Mouse (Mus musculus) hindbrain, embryonic 16.5 days (tissue): ENCODE data around the gene Trpm8. TPM values are rescaled to one million over a fixed set of nuclear protein-coding genes. Genes with fewer than 3 reads are reported as not detected.

Source experiments
- ATAC-seq: fragments of 200-750 bp; cut with Nextera tagmentation; 2 replicates; pipeline ENCODE4 v1.8.0; 2017; ENCODE audit warnings: moderate TSS enrichment, moderate library complexity
- H3K27ac ChIP-seq: fragments of 300-500 bp; sonication (generic); 2 replicates; pipeline ENCODE4 v1.5.1; 2014; ENCODE audit warnings: low read depth, mild to moderate bottlenecking, control low read depth, low read length, moderate library complexity
- H3K27me3 ChIP-seq: fragments of 300-500 bp; sonication (generic); replicated peaks from 2 replicates; pipeline ENCODE4 v1.6.1; 2014; ENCODE audit warnings: low read length; ENCODE audit not compliant: control insufficient read depth, insufficient read depth
- H3K36me3 ChIP-seq: fragments of 300-500 bp; sonication (generic); 2 replicates; pipeline ENCODE4 v1.6.1; 2014; ENCODE audit warnings: mild to moderate bottlenecking, low read length, moderate library complexity, mixed read lengths; ENCODE audit not compliant: control insufficient read depth, insufficient read depth
- H3K4me1 ChIP-seq: fragments of 300-500 bp; sonication (generic); 2 replicates; pipeline ENCODE4 v1.6.1; 2014; ENCODE audit warnings: low read depth, low read length; ENCODE audit not compliant: control insufficient read depth, insufficient read depth
- H3K4me2 ChIP-seq: fragments of 300-500 bp; sonication (generic); 2 replicates; pipeline ENCODE4 v1.6.1; 2014; ENCODE audit warnings: mild to moderate bottlenecking, low read length, control low read depth, moderate library complexity
- H3K4me3 ChIP-seq: fragments of 300-500 bp; sonication (generic); 2 replicates; pipeline ENCODE4 v1.5.1; 2014; ENCODE audit warnings: mild to moderate bottlenecking, low read length, control low read depth, moderate library complexity
- H3K9ac ChIP-seq: fragments of 300-500 bp; sonication (generic); 2 replicates; pipeline ENCODE4 v1.6.1; 2014; ENCODE audit warnings: low read depth, mild to moderate bottlenecking, control low read depth, low read length, moderate library complexity
- H3K9me3 ChIP-seq: fragments of 300-500 bp; sonication (generic); 2 replicates; pipeline ENCODE4 v1.6.1; 2014; ENCODE audit warnings: mild to moderate bottlenecking, low read length, moderate library complexity; ENCODE audit not compliant: control insufficient read depth
- WGBS: fragments of 180-500 bp; shearing (Covaris S2); extraction: QIAGEN DNeasy Blood & Tissue Kit; methylation state at CpG from one replicate; pipeline ENCODE4 v1.1.7; 2014; 5-methylcytosine and 5-hydroxymethylcytosine counted together
- polyA plus RNA-seq: library from polyadenylated mRNA; unstranded; fragments of >200 nt; fragmentation: Nextera tagmentation; extraction: Ambion mirVana; gene quantifications from 2 replicates; pipeline ENCODE4 v1.2.1, GENCODE M21; 2015

Gene Trpm8
- polyA plus RNA-seq, 1 experiment from 2014 or later: 0.10 TPM

GRCm38 (mm10) chr1:88289917-88290316 lies 12.5 kb downstream of the Trpm8 start:
- 41% methylated on average over 4 of the region's 4 CpGs for WGBS

DNA sequence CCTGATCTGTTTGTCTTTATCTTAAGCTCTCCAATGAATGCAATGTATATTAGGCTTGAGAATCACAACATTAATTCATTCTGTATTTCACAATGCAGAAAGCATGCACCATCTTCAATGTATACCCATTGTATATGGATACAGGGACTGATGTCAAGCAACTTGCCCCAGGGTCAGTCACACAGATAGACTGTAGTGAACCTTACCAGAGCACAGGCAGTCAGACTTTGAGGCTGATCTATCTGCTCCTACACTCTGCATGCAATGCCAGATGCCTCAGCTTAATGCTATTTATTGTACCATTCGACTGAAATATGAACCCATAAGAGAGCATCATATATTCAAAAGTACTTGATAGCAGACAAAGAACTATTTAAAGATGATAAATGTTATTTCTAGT lies 13.1 kb downstream of the Trpm8 start:
- H3K9ac ChIP-seq: no peak overlapping the region
- no peaks in the 10 kb centered on the region for H3K36me3 ChIP-seq
- no peak for ATAC-seq
- H3K27me3 ChIP-seq: no peaks in the 10 kb centered on the region
- no peak overlapping the region for H3K4me2 ChIP-seq
- WGBS: 78% methylated on average over 1 of the region's 1 CpGs
- H3K9me3 ChIP-seq: peaks cover 50% of the 10 kb centered on the region
- no peak overlapping the region for H3K4me3 ChIP-seq
- no peaks in the 10 kb centered on the region for H3K4me1 ChIP-seq
- H3K27ac ChIP-seq: no peak overlapping the region

More at GRCm38 (mm10) chr1:88289917-88290316, 12.5 kb downstream of the Trpm8 start:
- H3K4me3 ChIP-seq: no peak overlapping the region
- peaks cover 53% of the 10 kb centered on the region for H3K9me3 ChIP-seq
- H3K4me2 ChIP-seq: no peak overlapping the region
- H3K36me3 ChIP-seq: no peaks in the 10 kb centered on the region
- H3K27ac ChIP-seq: no peak overlapping the region
- no peaks in the 10 kb centered on the region for H3K4me1 ChIP-seq
- no peaks in the 10 kb centered on the region for H3K27me3 ChIP-seq
- ATAC-seq: no peak
- no peak overlapping the region for H3K9ac ChIP-seq

DNA sequence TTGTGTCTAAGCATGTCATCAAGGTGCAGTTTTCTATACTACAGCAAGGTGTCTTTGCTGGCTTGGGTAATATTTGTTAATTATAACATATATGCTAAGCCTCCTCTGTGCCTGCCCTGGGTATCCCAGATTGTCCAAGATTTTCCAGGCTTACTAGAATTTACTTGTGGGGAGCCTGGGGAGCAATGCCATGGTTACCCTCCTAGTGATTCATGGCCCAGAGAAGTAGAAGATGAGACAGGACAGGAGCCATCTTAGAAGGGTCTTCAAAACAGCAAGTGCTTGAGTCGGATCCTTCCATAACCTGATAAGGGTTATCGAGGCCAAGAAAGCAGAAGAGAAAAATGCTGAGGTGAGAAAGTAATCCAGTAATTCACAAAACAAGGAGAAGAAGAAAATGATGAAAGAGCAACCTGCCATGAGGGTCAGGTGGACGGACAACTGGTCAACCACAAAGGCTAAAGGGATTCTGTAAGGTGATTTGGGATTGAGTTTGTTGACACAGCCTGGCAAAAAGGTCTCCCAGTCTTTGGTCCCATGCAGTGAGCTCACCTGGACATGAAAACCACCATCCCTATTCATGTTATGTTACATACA lies 14.0 kb downstream of the Trpm8 start:
- Histone ChIP-seq H3K4me1 (no peaks in the 10 kb centered on the region), H3K4me2 (no peak overlapping the region), H3K27ac (no peak overlapping the region), H3K36me3 (no peaks in the 10 kb centered on the region), H3K9ac (no peak overlapping the region), H3K27me3 (no peaks in the 10 kb centered on the region), H3K9me3 (peaks cover 52% of the 10 kb centered on the region), H3K4me3 (no peak overlapping the region)
- no peak for ATAC-seq
- 64% methylated on average over 3 of the region's 3 CpGs for WGBS

DNA sequence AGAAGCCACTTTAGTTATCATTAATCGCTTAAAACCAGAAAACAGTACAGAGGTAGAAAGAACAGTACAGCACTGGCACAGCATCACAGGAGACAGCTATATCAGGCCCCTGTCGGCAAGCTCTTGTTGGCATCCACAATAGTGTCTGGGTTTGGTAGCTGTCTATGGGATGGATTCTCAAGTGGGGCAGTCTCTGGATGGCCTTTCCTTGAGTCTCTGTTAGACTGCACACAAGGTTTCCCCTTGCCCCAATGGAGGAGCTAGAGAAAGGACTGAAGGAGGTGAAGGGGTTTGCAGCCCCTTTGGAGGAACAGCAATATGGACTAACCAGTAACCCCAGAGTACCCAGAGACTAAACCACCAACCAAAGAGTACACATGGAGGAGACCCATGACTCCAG lies 14.6 kb downstream of the Trpm8 start:
- H3K27ac ChIP-seq: no peak overlapping the region
- no peak overlapping the region for H3K4me2 ChIP-seq
- H3K4me1 ChIP-seq: no peaks in the 10 kb centered on the region
- no peak overlapping the region for H3K4me3 ChIP-seq
- H3K27me3 ChIP-seq: no peaks in the 10 kb centered on the region
- no peak overlapping the region for H3K9ac ChIP-seq
- H3K9me3 ChIP-seq: peaks cover 48% of the 10 kb centered on the region
- no peaks in the 10 kb centered on the region for H3K36me3 ChIP-seq
- 55% methylated on average over 2 of the region's 2 CpGs for WGBS
- no peak for ATAC-seq

DNA sequence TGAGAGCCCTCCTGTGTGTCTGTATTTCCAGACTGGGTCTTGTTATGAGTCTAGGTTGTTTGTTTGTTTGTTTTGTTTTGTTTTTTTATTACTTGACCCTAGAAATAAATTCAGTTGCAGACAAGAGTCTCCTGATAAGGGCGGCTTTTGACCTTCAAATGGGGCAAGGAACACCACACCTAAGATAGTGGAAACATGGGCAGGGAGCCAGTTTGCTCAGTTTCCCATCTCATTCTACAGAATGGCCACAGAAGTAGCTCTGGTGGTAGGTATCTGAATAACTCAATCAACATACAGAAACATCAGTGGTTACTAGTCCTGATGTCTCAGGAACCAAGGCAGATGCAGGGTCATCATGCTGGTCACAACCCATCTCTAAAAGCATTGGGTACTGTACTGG lies 17.2 kb downstream of the Trpm8 start:
- H3K9ac ChIP-seq: no peak overlapping the region
- no peak overlapping the region for H3K4me3 ChIP-seq
- WGBS: 16% methylated on average over 1 of the region's 1 CpGs
- no peak for ATAC-seq
- no peak overlapping the region for H3K27ac ChIP-seq
- no peaks in the 10 kb centered on the region for H3K27me3 ChIP-seq
- H3K36me3 ChIP-seq: no peaks in the 10 kb centered on the region
- no peak overlapping the region for H3K4me2 ChIP-seq
- H3K9me3 ChIP-seq: peaks cover 53% of the 10 kb centered on the region
- no peaks in the 10 kb centered on the region for H3K4me1 ChIP-seq

DNA sequence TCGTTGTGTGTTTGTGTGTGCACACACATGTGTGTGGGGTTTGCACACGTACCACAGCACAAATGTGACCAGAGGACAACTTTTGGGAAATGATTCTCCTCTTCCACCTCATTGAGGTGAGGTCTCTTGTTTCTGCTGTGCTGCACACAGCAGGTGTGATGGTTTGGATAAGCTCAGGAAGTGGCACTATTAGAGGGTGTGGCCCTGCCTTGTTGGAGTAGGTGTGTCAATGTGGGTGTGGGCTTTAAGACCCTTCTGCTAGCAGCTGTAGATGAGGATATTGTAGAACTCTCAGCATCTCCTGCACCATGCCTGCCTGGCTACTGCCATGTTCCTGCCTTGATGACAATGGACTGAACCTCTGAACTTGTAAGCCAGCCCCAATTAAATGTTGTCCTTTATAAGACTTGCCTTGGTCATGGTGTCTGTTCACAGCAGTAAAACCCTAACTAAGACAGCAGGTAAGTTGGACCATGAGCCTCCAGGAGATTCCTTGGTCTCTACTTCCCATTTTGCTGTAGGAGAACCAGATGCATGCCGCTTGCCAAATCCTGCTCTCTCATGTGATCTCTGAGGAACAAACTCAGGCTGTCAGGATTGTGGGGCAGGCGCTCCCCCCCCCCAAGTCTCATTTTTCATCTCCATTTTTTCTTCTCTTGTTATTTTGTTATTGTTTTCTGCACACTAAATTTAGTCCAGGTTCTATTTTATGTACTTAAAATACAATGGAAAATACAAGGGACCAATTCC lies 18.9 kb downstream of the Trpm8 start:
- no peaks in the 10 kb centered on the region for H3K36me3 ChIP-seq
- no peaks in the 10 kb centered on the region for H3K27me3 ChIP-seq
- no peaks in the 10 kb centered on the region for H3K4me1 ChIP-seq
- no peak overlapping the region for H3K4me2 ChIP-seq
- no peak overlapping the region for H3K4me3 ChIP-seq
- WGBS: 76% methylated on average over 4 of the region's 4 CpGs
- no peak overlapping the region for H3K27ac ChIP-seq
- ATAC-seq: peak; percentile 24; the same call in 1 of the 2 replicates
- no peak overlapping the region for H3K9ac ChIP-seq
- peaks cover 62% of the 10 kb centered on the region for H3K9me3 ChIP-seq

- H3K4me3 ChIP-seq: no peak overlapping the region
- no peak for ATAC-seq
- no peaks in the 10 kb centered on the region for H3K27me3 ChIP-seq
- no peak overlapping the region for H3K9ac ChIP-seq
- no peaks in the 10 kb centered on the region for H3K36me3 ChIP-seq
- WGBS: 68% methylated on average over 7 of the region's 7 CpGs
- H3K4me2 ChIP-seq: no peak overlapping the region
- H3K9me3 ChIP-seq: peaks cover 63% of the 10 kb centered on the region
- H3K27ac ChIP-seq: no peak overlapping the region
- H3K4me1 ChIP-seq: no peaks in the 10 kb centered on the region
Observed at GRCm38 (mm10) chr1:88297480-88298258, 20.2 kb downstream of the Trpm8 start.

DNA sequence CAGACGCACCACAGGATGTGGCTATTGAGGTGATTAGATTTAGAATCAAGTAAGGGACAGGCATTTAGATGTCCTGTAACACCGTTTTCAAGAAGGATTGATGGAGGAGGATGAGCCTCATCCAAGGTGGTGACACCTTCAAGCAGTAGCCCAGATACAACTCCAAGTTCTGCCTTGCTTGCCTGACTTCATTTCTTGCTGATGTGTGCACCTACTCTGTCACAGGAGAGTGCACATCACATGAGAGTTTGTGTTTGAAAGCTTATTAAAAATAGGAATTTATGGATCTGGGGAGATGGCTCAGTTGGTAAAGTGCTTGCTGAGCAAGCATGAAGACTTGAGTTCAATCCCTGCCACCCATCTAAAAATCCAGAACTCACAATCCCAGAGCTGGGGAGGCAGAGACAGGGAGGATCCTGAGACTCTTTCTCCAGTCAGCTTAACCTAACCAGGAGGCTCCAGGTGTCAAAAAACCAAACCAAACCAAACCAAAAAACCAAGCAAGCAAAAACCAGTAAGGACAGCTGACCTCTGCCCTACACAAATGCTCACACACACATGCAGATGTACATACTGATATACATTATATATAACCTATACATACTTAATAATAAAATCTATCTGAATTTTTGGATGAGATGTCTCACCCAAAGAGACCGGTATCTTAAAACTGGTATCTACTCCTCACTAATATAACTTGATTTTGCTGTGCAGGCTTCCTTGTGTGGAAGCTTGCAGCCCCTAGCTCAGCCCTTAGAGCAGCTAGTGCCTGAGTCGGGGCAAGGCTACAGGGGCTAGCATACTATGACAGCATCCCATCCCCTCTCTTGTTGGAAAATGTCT lies 21.4 kb downstream of the Trpm8 start:
- Histone ChIP-seq H3K9me3 (peaks cover 72% of the 10 kb centered on the region), H3K9ac (no peak overlapping the region), H3K27me3 (no peaks in the 10 kb centered on the region), H3K27ac (no peak overlapping the region), H3K4me2 (no peak overlapping the region), H3K4me3 (no peak overlapping the region), H3K36me3 (no peaks in the 10 kb centered on the region), H3K4me1 (no peaks in the 10 kb centered on the region)
- no peak for ATAC-seq
- 66% methylated on average over 4 of the region's 4 CpGs for WGBS
